Mouse (Mus musculus): ENCODE results near the gene Pdk1. TPM values are rescaled to one million over a fixed set of nuclear protein-coding genes. Genes with fewer than 3 reads are reported as not detected.

The Pdk1 gene
- polyA plus RNA-seq, 1 experiment: 162 TPM

DNA sequence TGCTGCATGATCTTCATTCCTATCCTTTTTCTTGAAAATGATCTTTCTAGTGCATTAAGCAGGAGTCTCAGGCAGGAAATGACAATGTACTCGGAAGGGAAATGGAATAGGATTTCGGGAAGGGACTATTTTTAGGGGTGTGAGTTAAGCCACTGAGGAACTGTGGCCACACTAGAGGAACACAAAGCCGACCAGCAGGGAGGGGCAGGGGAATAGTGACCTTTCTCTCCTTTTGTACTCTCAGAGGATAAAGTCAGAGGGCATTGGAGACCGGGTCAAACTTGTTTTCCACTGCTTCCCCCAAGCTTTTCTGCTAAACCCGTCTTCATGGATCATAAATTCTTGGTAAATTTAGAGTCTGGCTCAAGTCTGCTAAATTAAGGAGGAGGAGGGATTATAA, 5.5 kb upstream of the Pdk1 start:
- peak overlapping the region; percentile 78; the same call in 1 of the 2 replicates for H3K9ac ChIP-seq (ENCODE audit: low read depth, poor library complexity, severe bottlenecking)
- no peak overlapping the region for H3K4me3 ChIP-seq (ENCODE audit: low read depth, low read length)

GRCm38 (mm10) chr2:71868256-71868655, 4.8 kb upstream of the Pdk1 start:
- peak overlapping the region; percentile 100 for H3K27ac ChIP-seq (ENCODE audit: insufficient read depth, low read length)
- TF ChIP-seq CTCF (IDR thresholded peaks at IDR 0.05; ENCODE audit: low read depth, low read length) (no peak), POLR2A (IDR thresholded peaks at IDR 0.05; ENCODE audit: insufficient read depth, low read length) (peak; percentile 34)

More for the DNA sequence above, 5.5 kb upstream of the Pdk1 start:
- Histone ChIP-seq H3K27me3 (ENCODE audit: control insufficient read depth, insufficient read depth, low read length, poor library complexity, severe bottlenecking) (no peaks in the 10 kb centered on the region), H3K27ac (ENCODE audit: insufficient read depth, low read length) (peak overlapping the region; percentile 100), H3K36me3 (ENCODE audit: control insufficient read depth, insufficient read depth, low read length, poor library complexity, severe bottlenecking) (no peaks in the 10 kb centered on the region), H3K9me3 (replicated peaks; ENCODE audit: control insufficient read depth, insufficient read depth, low read length, poor library complexity, severe bottlenecking) (no peaks in the 10 kb centered on the region), H3K4me1 (ENCODE audit: control insufficient read depth, insufficient read depth, low read length) (peaks cover 4% of the 10 kb centered on the region)
- no peak for TF ChIP-seq CTCF (IDR thresholded peaks at IDR 0.05; ENCODE audit: low read depth, low read length)
- peak; percentile 99 for TF ChIP-seq EP300 (IDR thresholded peaks at IDR 0.05; ENCODE audit: insufficient read depth, low read depth, low read length)
- TF ChIP-seq POLR2A (IDR thresholded peaks at IDR 0.05; ENCODE audit: insufficient read depth, low read length): no peak

DNA sequence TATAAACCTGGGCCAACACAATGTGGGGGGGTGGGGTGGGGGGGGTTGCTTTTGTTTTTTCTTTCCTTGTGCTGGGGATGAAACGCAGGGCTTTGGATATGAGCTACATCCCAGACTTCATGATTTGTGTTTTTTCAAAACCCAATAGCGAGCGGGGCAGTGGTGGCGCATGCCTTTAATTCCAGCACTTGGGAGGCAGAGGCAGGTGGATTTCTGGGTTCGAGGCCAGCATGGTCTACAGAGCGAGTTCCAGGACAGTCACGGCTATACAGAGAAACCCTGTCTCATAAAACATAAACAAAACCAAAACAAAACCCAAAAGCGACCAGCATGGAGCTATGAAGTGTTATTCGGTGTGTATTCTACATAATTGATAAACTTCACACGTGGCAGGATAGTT, 883 bp upstream of the Pdk1 start:
- Histone ChIP-seq H3K4me1 (ENCODE audit: control insufficient read depth, insufficient read depth, low read length) (no peaks in the 10 kb centered on the region), H3K9ac (ENCODE audit: low read depth, poor library complexity, severe bottlenecking) (peak overlapping the region; percentile 3; the same call in 1 of the 2 replicates), H3K36me3 (ENCODE audit: control insufficient read depth, insufficient read depth, low read length, poor library complexity, severe bottlenecking) (peaks cover 13% of the 10 kb centered on the region), H3K4me3 (ENCODE audit: low read depth, low read length) (no peak overlapping the region), H3K27me3 (ENCODE audit: control insufficient read depth, insufficient read depth, low read length, poor library complexity, severe bottlenecking) (no peaks in the 10 kb centered on the region), H3K9me3 (replicated peaks; ENCODE audit: control insufficient read depth, insufficient read depth, low read length, poor library complexity, severe bottlenecking) (no peaks in the 10 kb centered on the region), H3K27ac (ENCODE audit: insufficient read depth, low read length) (peak overlapping the region; percentile 46)
- no peak for TF ChIP-seq POLR2A (IDR thresholded peaks at IDR 0.05; ENCODE audit: insufficient read depth, low read length)
- no peak for TF ChIP-seq CTCF (IDR thresholded peaks at IDR 0.05; ENCODE audit: low read depth, low read length)

More at GRCm38 (mm10) chr2:71868256-71868655, 4.8 kb upstream of the Pdk1 start:
- Histone ChIP-seq H3K4me1 (ENCODE audit: control insufficient read depth, insufficient read depth, low read length) (peaks cover 1% of the 10 kb centered on the region), H3K9me3 (replicated peaks; ENCODE audit: control insufficient read depth, insufficient read depth, low read length, poor library complexity, severe bottlenecking) (no peaks in the 10 kb centered on the region), H3K9ac (ENCODE audit: low read depth, poor library complexity, severe bottlenecking) (peak overlapping the region; percentile 78), H3K27me3 (ENCODE audit: control insufficient read depth, insufficient read depth, low read length, poor library complexity, severe bottlenecking) (no peaks in the 10 kb centered on the region), H3K4me3 (ENCODE audit: low read depth, low read length) (peak overlapping the region; percentile 66), H3K36me3 (ENCODE audit: control insufficient read depth, insufficient read depth, low read length, poor library complexity, severe bottlenecking) (no peaks in the 10 kb centered on the region)

DNA sequence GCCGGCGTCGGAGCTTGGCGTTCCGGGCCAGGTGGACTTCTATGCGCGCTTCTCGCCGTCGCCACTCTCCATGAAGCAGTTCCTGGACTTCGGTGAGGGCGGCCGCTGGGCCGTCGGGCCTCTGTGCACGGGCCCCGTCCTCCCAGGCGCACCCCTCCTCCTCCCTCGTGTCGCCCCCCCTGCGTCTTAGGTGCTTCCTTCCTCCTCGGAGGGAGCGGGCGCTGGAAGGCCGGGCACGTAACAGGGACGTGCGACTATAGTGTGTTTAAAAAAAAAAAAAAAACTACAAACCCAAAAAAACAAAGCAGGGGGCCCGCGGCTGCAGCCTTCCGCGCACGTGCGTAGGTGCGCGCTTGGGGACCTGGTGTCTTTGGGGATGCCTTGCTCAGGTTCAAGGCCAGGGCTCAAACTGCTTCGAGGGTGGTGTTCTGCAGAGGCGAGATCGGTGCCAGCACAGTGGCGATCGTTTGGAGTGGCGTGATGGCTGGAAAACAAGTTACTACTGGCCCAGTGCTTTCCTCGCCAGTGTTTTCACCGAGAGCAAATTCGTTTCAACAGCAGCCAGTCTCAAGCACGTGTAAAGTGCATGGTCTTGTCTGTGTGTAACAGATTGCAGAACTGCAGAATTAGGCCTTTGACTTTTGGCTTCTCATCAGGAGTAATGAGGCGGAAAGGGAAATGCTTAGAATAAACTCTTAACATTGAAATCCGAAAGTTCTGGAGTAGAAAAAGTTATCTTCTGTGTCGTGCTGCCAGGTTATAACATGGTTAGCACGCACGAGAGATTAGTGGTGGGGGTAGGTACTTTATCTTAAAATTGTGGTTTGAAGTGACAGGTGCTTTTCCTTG, 674 bp downstream of the Pdk1 start:
- TF ChIP-seq EP300 (IDR thresholded peaks at IDR 0.05; ENCODE audit: insufficient read depth, low read depth, low read length) (no peak), POLR2A (IDR thresholded peaks at IDR 0.05; ENCODE audit: insufficient read depth, low read length) (no peak), CTCF (IDR thresholded peaks at IDR 0.05; ENCODE audit: low read depth, low read length) (no peak)
- Histone ChIP-seq H3K9ac (ENCODE audit: low read depth, poor library complexity, severe bottlenecking) (peak overlapping the region; percentile 73), H3K9me3 (replicated peaks; ENCODE audit: control insufficient read depth, insufficient read depth, low read length, poor library complexity, severe bottlenecking) (no peaks in the 10 kb centered on the region)

GRCm38 (mm10) chr2:71874422-71874821, 1.4 kb downstream of the Pdk1 start:
- Histone ChIP-seq H3K4me3 (ENCODE audit: low read depth, low read length) (peak overlapping the region; percentile 84), H3K36me3 (ENCODE audit: control insufficient read depth, insufficient read depth, low read length, poor library complexity, severe bottlenecking) (peaks cover 27% of the 10 kb centered on the region), H3K27me3 (ENCODE audit: control insufficient read depth, insufficient read depth, low read length, poor library complexity, severe bottlenecking) (no peaks in the 10 kb centered on the region), H3K27ac (ENCODE audit: insufficient read depth, low read length) (no peak overlapping the region), H3K9ac (ENCODE audit: low read depth, poor library complexity, severe bottlenecking) (peak overlapping the region; percentile 73), H3K9me3 (replicated peaks; ENCODE audit: control insufficient read depth, insufficient read depth, low read length, poor library complexity, severe bottlenecking) (no peaks in the 10 kb centered on the region), H3K4me1 (ENCODE audit: control insufficient read depth, insufficient read depth, low read length) (no peaks in the 10 kb centered on the region)
- TF ChIP-seq POLR2A (IDR thresholded peaks at IDR 0.05; ENCODE audit: insufficient read depth, low read length) (no peak), CTCF (IDR thresholded peaks at IDR 0.05; ENCODE audit: low read depth, low read length) (no peak), EP300 (IDR thresholded peaks at IDR 0.05; ENCODE audit: insufficient read depth, low read depth, low read length) (no peak)

More for the DNA sequence above, 674 bp downstream of the Pdk1 start:
- Histone ChIP-seq H3K4me3 (ENCODE audit: low read depth, low read length) (peak overlapping the region; percentile 77), H3K4me1 (ENCODE audit: control insufficient read depth, insufficient read depth, low read length) (no peaks in the 10 kb centered on the region), H3K27me3 (ENCODE audit: control insufficient read depth, insufficient read depth, low read length, poor library complexity, severe bottlenecking) (no peaks in the 10 kb centered on the region), H3K36me3 (ENCODE audit: control insufficient read depth, insufficient read depth, low read length, poor library complexity, severe bottlenecking) (peaks cover 23% of the 10 kb centered on the region), H3K27ac (ENCODE audit: insufficient read depth, low read length) (0 out of 2 replicates have a peak overlapping the region, but pooled peaks have one; percentile 3)

DNA sequence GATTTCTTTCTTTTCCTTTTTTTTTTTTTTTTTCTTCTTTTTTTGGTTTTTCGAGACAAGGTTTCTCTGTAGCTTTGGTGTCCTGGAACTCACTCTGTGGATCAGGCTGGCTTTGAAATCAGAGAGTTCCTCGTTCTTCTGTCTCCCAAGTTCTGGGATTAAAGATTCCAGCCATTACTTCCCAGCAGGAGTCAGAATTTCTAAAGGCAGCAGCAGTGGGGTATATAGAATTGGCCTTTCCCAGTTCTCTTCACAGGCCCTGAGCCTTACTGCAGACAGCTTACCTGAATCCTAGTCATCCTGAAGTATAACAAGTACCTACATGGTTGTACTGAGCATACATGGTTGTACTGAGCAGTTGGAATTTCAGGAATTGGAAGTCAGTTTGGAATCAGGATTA, 1.8 kb downstream of the Pdk1 start:
- Histone ChIP-seq H3K36me3 (ENCODE audit: control insufficient read depth, insufficient read depth, low read length, poor library complexity, severe bottlenecking) (peaks cover 30% of the 10 kb centered on the region), H3K4me3 (ENCODE audit: low read depth, low read length) (peak overlapping the region; percentile 80), H3K9me3 (replicated peaks; ENCODE audit: control insufficient read depth, insufficient read depth, low read length, poor library complexity, severe bottlenecking) (no peaks in the 10 kb centered on the region), H3K27me3 (ENCODE audit: control insufficient read depth, insufficient read depth, low read length, poor library complexity, severe bottlenecking) (no peaks in the 10 kb centered on the region), H3K9ac (ENCODE audit: low read depth, poor library complexity, severe bottlenecking) (peak overlapping the region; percentile 73), H3K27ac (ENCODE audit: insufficient read depth, low read length) (no peak overlapping the region), H3K4me1 (ENCODE audit: control insufficient read depth, insufficient read depth, low read length) (no peaks in the 10 kb centered on the region)
- TF ChIP-seq EP300 (IDR thresholded peaks at IDR 0.05; ENCODE audit: insufficient read depth, low read depth, low read length) (no peak), CTCF (IDR thresholded peaks at IDR 0.05; ENCODE audit: low read depth, low read length) (no peak), POLR2A (IDR thresholded peaks at IDR 0.05; ENCODE audit: insufficient read depth, low read length) (no peak)
